Mouse (Mus musculus): ENCODE results near the gene Fam155a.

DNA sequence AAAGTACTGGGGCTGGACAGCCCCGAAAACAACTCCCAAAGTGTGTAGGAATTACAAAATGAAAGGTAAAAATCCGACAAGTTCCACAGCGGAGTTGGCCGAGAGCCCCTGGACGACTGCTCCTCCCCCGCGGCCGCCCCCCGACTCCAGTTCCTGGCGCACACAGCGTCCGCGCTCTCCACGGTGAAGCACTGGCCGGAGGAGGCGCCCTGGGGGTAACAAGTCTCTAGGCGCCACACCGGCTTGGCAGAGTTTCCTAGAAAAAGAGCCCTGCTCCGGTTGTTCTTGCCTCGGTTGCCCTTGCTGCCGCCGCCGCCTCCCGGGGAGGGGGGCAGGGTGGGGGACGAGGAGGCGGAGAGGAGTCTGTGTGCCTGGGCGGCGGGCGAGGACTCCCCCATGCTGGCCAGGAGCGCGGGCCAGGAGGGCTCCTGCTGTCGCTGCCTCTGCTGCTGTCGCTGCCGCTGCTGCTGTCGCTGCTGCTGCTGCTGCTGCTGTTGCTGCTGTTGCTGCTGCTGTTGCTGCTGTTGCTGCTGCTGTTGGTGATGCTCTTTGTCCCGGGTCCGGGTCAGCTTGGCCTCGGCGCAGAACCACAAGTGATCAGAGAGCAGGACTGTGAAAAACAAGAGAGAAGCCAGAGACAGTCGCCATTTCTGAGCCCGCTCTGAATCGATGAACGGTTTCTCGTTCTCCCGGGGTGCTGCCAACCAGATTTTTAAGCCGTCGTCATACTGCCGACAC lies 531 bp downstream of the Fam155a start:
- TF ChIP-seq POLR2A (IDR thresholded peaks at IDR 0.05; ENCODE audit: low read depth, low read length) (no peak), CTCF (conservative IDR thresholded peaks at IDR 0.05 in 1 of 2, IDR thresholded peaks at IDR 0.05 in 1 of 2; ENCODE audit: low read depth in 2 of 2, low read length in 2 of 2) (no peak), USF1 (IDR thresholded peaks at IDR 0.05; ENCODE audit: low read depth, low read length) (no peak), CHD2 (IDR thresholded peaks at IDR 0.05; ENCODE audit: low read length) (no peak), ZMIZ1 (IDR thresholded peaks at IDR 0.05; ENCODE audit: low read depth, low read length) (no peak), ZKSCAN1 (IDR thresholded peaks at IDR 0.05; ENCODE audit: borderline replicate concordance, low read depth, low read length) (no peak), EP300 (IDR thresholded peaks at IDR 0.05; ENCODE audit: low read length) (no peak), E2F4 (IDR thresholded peaks at IDR 0.05; ENCODE audit: insufficient replicate concordance, low read depth, low read length) (no peak), ETS1 (conservative IDR thresholded peaks at IDR 0.05; ENCODE audit: low read depth, low read length) (no peak), TCF12 (IDR thresholded peaks at IDR 0.05; ENCODE audit: low read depth, low read length) (no peak), CHD1 (IDR thresholded peaks at IDR 0.05; ENCODE audit: low read depth, low read length) (no peak), ZNF384 (IDR thresholded peaks at IDR 0.05; ENCODE audit: low read depth, low read length) (no peak), JUND (conservative IDR thresholded peaks at IDR 0.05; ENCODE audit: low read depth, low read length) (no peak), POLR2AphosphoS2 (IDR thresholded peaks at IDR 0.05; ENCODE audit: low read depth, low read length) (no peak)
